Mouse (Mus musculus): ENCODE measurements around the gene Pacrg. TPM values are rescaled to one million over a fixed set of nuclear protein-coding genes. Genes with fewer than 3 reads are reported as not detected.

Pacrg gene
- polyA plus RNA-seq, 1 experiment from 2014 or later, result 0.91 TPM

Other genes starting within 250 kb of the Pacrg start
- 1.2 and 2.1 TPM in 2 replicates for gene Prkn, start 73 bp upstream of the Pacrg start, polyA plus RNA-seq (2015; fragmentation: Nextera tagmentation; extraction: Ambion mirVana)